Mouse (Mus musculus): Measurements from ENCODE around the gene Tnf.
A peak's percentile ranks its signal among the peaks of the same experiment; 100 is the strongest.

DNA sequence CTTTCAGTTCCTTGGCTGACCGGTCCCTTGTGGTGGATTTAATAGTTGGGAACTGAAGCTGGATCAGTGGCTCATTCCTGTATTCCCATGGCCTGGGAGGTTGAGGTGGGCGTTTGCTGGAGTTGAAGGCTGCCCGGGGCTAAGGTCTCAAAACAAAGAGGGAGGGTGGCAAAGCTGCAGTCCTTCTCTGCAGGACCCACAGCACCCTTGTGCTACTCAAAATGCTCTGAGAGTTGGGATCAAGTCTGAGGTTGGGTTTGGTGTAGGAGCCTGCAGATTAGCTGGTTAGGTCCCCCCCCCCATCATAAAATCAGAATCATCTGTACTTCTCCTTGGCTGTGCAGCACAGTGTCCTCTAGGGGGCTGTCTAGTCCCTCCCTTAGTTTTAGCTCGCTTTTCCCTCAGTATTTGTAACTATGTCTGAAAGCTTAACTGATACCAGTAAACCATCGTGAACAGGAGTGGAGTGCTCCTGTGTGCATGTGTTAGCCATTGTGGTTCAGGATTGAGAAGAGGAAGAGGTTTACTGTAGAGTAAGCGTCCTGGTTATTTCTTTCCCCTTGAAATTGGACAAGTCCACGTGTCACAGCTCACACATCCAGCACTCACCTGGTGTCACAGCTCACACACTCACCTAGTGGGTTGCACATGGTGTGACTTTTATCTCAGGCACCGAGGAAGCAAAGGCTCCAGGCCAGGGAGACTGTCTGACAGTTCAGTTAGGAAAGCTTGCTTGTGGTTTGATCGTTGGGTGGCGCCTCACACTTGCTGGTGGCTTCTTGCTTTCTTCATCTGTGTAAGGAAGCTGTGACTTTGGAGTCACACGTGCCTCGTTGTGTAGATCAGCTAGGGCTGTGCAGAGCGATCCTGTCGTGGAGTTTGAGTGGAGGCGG is 44.2 kb upstream of the Tnf start:
- TF ChIP-seq CTCF (conservative IDR thresholded peaks at IDR 0.05; ENCODE audit: low read length) (peak; percentile 59), NANOG (IDR thresholded peaks at IDR 0.05; ENCODE audit: borderline replicate concordance, low read length) (no peak), POU5F1 (IDR thresholded peaks at IDR 0.05; ENCODE audit: borderline replicate concordance, low read length) (no peak)

All from E14TG2a.4 (cell line).